In genomic region chr4:105158651-105159530, GRCm38 (mm10) we compare ENCODE assay signal across 9 mouse cellular contexts. TPM values are rescaled to one million over a fixed set of nuclear protein-coding genes. Genes with fewer than 3 reads are reported as not detected.
A peak's percentile ranks its signal among the peaks of the same experiment; 100 is the strongest.
DNase-seq lines count a peak whose midpoint lies in the region; ATAC-seq and TF ChIP-seq lines count a peak whose summit lies in the region.
"Had no signal": no experiment of that assay in that cellular context is flagged by ENCODE, and none has a peak within 500 bp of the region (broad histone marks: within the 10 kb centered on the region; RNA-seq: fewer than 3 reads in every experiment).

No protein-coding gene starts in this region.

- H3K27ac ChIP-seq in cortical plate, adult 2 months (ENCODE audit: insufficient read depth, low read length) = peak overlapping the region; percentile 72
- H3K27ac ChIP-seq in heart, embryonic 13.5 days (replicated peaks) = peak overlapping the region; percentile 91
- H3K27ac ChIP-seq in limb, embryonic 11.5 days (replicated peaks; ENCODE audit: low read depth, low read length) = peak overlapping the region; percentile 99; the same call in 1 of the 2 replicates
- no peak overlapping the region for H3K27ac ChIP-seq in neural tube, embryonic 12.5 days

- peak overlapping the region; percentile 84 for H3K4me2 ChIP-seq in heart, embryonic 13.5 days
- H3K4me2 ChIP-seq in limb, embryonic 11.5 days (ENCODE audit: low read depth, severe bottlenecking) = peak overlapping the region; percentile 79
- peak overlapping the region; percentile 89 for H3K4me2 ChIP-seq in neural tube, embryonic 12.5 days (replicated peaks)

- WGBS in heart, embryonic 13.5 days = 4% methylated on average over 18 of the region's 18 CpGs
- 1% methylated on average over 18 of the region's 18 CpGs for WGBS in limb, embryonic 11.5 days
- WGBS in neural tube, embryonic 12.5 days = under 1% methylated on average over 18 of the region's 18 CpGs

- ATAC-seq in heart, embryonic 13.5 days (ENCODE audit: extremely low read depth, insufficient number of reproducible peaks, low FRiP score, low TSS enrichment) = no peak
- ATAC-seq in limb, embryonic 11.5 days (ENCODE audit: insufficient number of reproducible peaks, low FRiP score, low TSS enrichment, low read depth) = no peak
- no peak for ATAC-seq in neural tube, embryonic 12.5 days (ENCODE audit: low FRiP score, low read depth)
- ATAC-seq in granulocyte monocyte progenitor cell, adult 5-6 weeks (replicated peaks; ENCODE audit: poor library complexity, severe bottlenecking) = no peak

- H3K36me3 ChIP-seq in heart, embryonic 13.5 days = peaks cover 18% of the 10 kb centered on the region
- 0 out of 2 replicates have a peak, but pooled peaks cover 2% of the 10 kb centered on the region for H3K36me3 ChIP-seq in limb, embryonic 11.5 days (ENCODE audit: control insufficient read depth, insufficient read depth, low read length)
- H3K36me3 ChIP-seq in neural tube, embryonic 12.5 days = no peaks in the 10 kb centered on the region
- H3K36me3 ChIP-seq: G1E had no signal

- peak overlapping the region; percentile 53 for H3K4me3 ChIP-seq in cortical plate, adult 2 months (ENCODE audit: insufficient read depth, low read length)
- H3K4me3 ChIP-seq in heart, embryonic 13.5 days = peak overlapping the region; percentile 91
- peak overlapping the region; percentile 99 for H3K4me3 ChIP-seq in limb, embryonic 11.5 days (ENCODE audit: low read depth, low read length)
- H3K4me3 ChIP-seq in neural tube, embryonic 12.5 days = peak overlapping the region; percentile 90

- H3K9ac ChIP-seq in heart, embryonic 13.5 days = peak overlapping the region; percentile 88
- H3K9ac ChIP-seq in limb, embryonic 11.5 days (ENCODE audit: low read length) = peak overlapping the region; percentile 98
- peak overlapping the region; percentile 95 for H3K9ac ChIP-seq in neural tube, embryonic 12.5 days

- DNase-seq in gastrocnemius, postnatal 10 days = peak; percentile 39
- DNase-seq in gastrocnemius, adult 18-20 months (ENCODE audit: low spot score) = no peak
- peak; percentile 48 for DNase-seq in limb, embryonic 11.5 days (ENCODE audit: low spot score)
- DNase-seq in natural killer cell, adult 2 months (ENCODE audit: low spot score in 2 of 2) = no peak

- H3K9me3 ChIP-seq in heart, embryonic 13.5 days = no peaks in the 10 kb centered on the region
- no peaks in the 10 kb centered on the region for H3K9me3 ChIP-seq in limb, embryonic 11.5 days (ENCODE audit: control insufficient read depth, low read length)
- no peaks in the 10 kb centered on the region for H3K9me3 ChIP-seq in neural tube, embryonic 12.5 days

- H3K27me3 ChIP-seq in heart, embryonic 13.5 days (replicated peaks) = peaks cover 7% of the 10 kb centered on the region
- H3K27me3 ChIP-seq in limb, embryonic 11.5 days (ENCODE audit: control insufficient read depth, insufficient read depth, low read length) = no peaks in the 10 kb centered on the region
- H3K27me3 ChIP-seq in neural tube, embryonic 12.5 days (replicated peaks) = no peaks in the 10 kb centered on the region

- TF ChIP-seq CTCF in cortical plate, adult 2 months (IDR thresholded peaks at IDR 0.05; ENCODE audit: extremely low read depth, insufficient read depth, low read length) = peak; percentile 19; the same call in 1 of the 2 replicates

- H3K4me1 ChIP-seq in cortical plate, adult 2 months (ENCODE audit: control insufficient read depth, insufficient read depth, low read length) = no peaks in the 10 kb centered on the region
- H3K4me1 ChIP-seq in heart, embryonic 13.5 days = peaks cover 17% of the 10 kb centered on the region
- H3K4me1 ChIP-seq in limb, embryonic 11.5 days (ENCODE audit: control insufficient read depth, insufficient read depth, low read length) = peaks cover 29% of the 10 kb centered on the region
- H3K4me1 ChIP-seq in neural tube, embryonic 12.5 days = peaks cover 25% of the 10 kb centered on the region

- no peak for TF ChIP-seq POLR2A in cortical plate, adult 2 months (IDR thresholded peaks at IDR 0.05; ENCODE audit: extremely low read depth, insufficient read depth, low read length)

RNA-seq across cellular contexts. Expression of gene Plpp3, which starts 1.7 kb away (rescaled TPM):
- total RNA-seq in gastrocnemius, postnatal 10 days (2021) = 10 to 100 TPM; 79.6 to 82.6 TPM
- 10 to 100 TPM; 42.6 to 62.5 TPM for total RNA-seq in gastrocnemius, adult 18-20 months (2021)
- polyA plus RNA-seq in cortical plate, adult 2 months (2012; rRNA removed) = 258 and 263 TPM in 2 replicates
- polyA plus RNA-seq in heart, embryonic 13.5 days (2015; fragmentation: Nextera tagmentation; extraction: Ambion mirVana) = 30.9 and 31.2 TPM in 2 replicates
- polyA plus RNA-seq in limb, embryonic 11.5 days (2014; fragmentation: Nextera tagmentation; extraction: Ambion mirVana) = 76.1 and 81.8 TPM in 2 replicates
- polyA plus RNA-seq in neural tube, embryonic 12.5 days (2016; fragmentation: Nextera tagmentation; extraction: Ambion mirVana) = 55.7 and 57.7 TPM in 2 replicates
- total RNA-seq in granulocyte monocyte progenitor cell, adult 5-6 weeks (2014; fragmentation: Nextera tagmentation) = not detected in 2 replicates
- not detected in 2 replicates for total RNA-seq in granulocyte monocyte progenitor cell, adult 5-6 weeks (2017)
- total RNA-seq: G1E had no signal
- polyA plus RNA-seq: G1E had no signal

RNA-seq across cellular contexts. Expression of gene Prkaa2, which starts 49.2 kb away (rescaled TPM):
- 10 to 100 TPM; 75.4 to 83.6 TPM for total RNA-seq in gastrocnemius, postnatal 10 days (2021)
- total RNA-seq in gastrocnemius, adult 18-20 months (2021) = 100 to 1,000 TPM; 134 to 146 TPM
- 13.8 and 14.2 TPM in 2 replicates for polyA plus RNA-seq in cortical plate, adult 2 months (2012; rRNA removed)
- 30.5 and 33.9 TPM in 2 replicates for polyA plus RNA-seq in heart, embryonic 13.5 days (2015; fragmentation: Nextera tagmentation; extraction: Ambion mirVana)
- 0.58 and 0.72 TPM in 2 replicates for polyA plus RNA-seq in limb, embryonic 11.5 days (2014; fragmentation: Nextera tagmentation; extraction: Ambion mirVana)
- 6.5 and 6.8 TPM in 2 replicates for polyA plus RNA-seq in neural tube, embryonic 12.5 days (2016; fragmentation: Nextera tagmentation; extraction: Ambion mirVana)
- 0.43 TPM in 1 of 2 replicates, not detected in the other for total RNA-seq in granulocyte monocyte progenitor cell, adult 5-6 weeks (2014; fragmentation: Nextera tagmentation)
- total RNA-seq in granulocyte monocyte progenitor cell, adult 5-6 weeks (2017) = 0.04 and 0.05 TPM in 2 replicates
- polyA plus RNA-seq: G1E had no signal

Comparison
In these comparisons a context has a peak if more than half of its experiments do, and no peak if none do; other contexts are left out.
1. DNase-seq: peak in gastrocnemius, postnatal 10 days (single experiment) and limb, embryonic 11.5 days (single experiment); none in gastrocnemius, adult 18-20 months (single experiment) and natural killer cell, adult 2 months (0 of 2).
2. Peak in every context shown above with its lines, with median percentiles within 50 percentile points of each other: H3K4me3 ChIP-seq, H3K4me2 ChIP-seq and H3K9ac ChIP-seq.